Mouse (Mus musculus) lung, adult 2 months (tissue): ENCODE data around the gene Nae1.
A peak's percentile ranks its signal among the peaks of the same experiment; 100 is the strongest.

Experiments used
- CTCF ChIP-seq: fragments of 200-500 bp; IDR thresholded peaks from 2 replicates; pipeline ENCODE4 v1.5.1; 2011; ENCODE audit warnings: mild to moderate bottlenecking, low read length, control low read depth; ENCODE audit not compliant: insufficient read depth
- POLR2A ChIP-seq: fragments of 200-500 bp; IDR thresholded peaks from 2 replicates; pipeline ENCODE4 v1.6.1; 2011; ENCODE audit warnings: low read depth, mild to moderate bottlenecking, control low read depth, low read length, borderline replicate concordance; ENCODE audit errors: extremely low read depth

DNA sequence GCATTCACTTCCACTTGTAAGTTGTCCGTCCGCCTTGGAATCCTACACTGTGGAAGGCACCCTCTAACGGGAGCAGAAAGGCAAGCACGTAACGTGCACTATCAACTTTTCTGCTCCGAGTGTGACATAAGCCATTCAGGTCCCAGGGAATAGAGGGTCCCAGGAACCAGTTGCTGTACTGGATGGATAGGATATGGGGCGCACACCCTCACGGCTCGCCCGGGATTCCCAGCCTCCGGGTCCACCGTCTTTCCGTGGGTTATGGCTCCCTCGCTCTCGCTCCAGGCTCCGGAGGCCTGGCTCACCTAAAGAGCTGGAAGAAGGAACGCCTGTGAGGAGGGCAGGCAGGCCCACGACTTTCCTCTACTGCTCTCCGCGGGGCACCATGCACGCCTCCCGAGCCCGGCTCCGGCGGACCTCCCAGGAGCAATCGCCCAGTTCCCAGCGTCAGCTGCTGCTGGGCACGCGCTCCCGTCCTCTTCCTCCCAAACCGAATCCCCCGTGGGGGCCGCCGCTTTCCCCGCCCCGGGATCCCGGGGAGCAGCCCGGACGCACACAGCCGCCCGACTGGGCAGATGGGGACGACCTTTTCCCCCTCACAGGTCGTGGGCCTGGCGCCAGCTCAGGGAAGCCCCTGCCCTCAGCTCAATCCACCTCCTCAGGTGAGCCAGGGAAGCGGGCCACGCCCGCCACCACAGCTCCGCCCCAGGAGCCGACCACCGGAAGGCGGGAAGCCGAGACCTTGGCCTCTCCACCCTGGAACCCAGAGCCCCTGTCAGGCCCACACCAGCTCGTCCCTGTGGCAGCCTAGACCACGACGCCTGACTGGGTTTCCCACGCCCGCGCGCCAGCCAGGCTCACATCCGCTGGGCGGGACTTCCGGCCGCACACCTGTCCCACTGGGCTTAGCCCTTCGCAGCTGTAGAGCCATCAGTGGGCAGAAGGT is 25.1 kb downstream of the Nae1 start, which contains the start of gene Terb1:
- TF ChIP-seq POLR2A (0 out of 2 replicates have a peak, but pooled peaks have one; percentile 13), CTCF (no peak)
